Mouse (Mus musculus): ENCODE measurements around the gene Umodl1. TPM values are rescaled to one million over a fixed set of nuclear protein-coding genes. Genes with fewer than 3 reads are reported as not detected.

Umodl1 gene
- polyA plus RNA-seq, 1 experiment from 2014 or later = 0.10 TPM

GRCm38 (mm10) chr17:30935301-30935700, 19.1 kb upstream of the Umodl1 start:
- WGBS = 48% methylated on average over 5 of the region's 5 CpGs
- no peak overlapping the region for H3K4me3 ChIP-seq (ENCODE audit: low read depth, low read length)
- ATAC-seq = no peak
- no peak overlapping the region for H3K4me2 ChIP-seq (ENCODE audit: low read length)
- H3K27ac ChIP-seq (ENCODE audit: low read length) = no peak overlapping the region
- no peaks in the 10 kb centered on the region for H3K36me3 ChIP-seq (ENCODE audit: control insufficient read depth, insufficient read depth, low read length)
- no peaks in the 10 kb centered on the region for H3K4me1 ChIP-seq (ENCODE audit: control insufficient read depth, insufficient read depth, low read length)
- no peak overlapping the region for H3K9ac ChIP-seq (ENCODE audit: low read depth, low read length)
- no peaks in the 10 kb centered on the region for H3K27me3 ChIP-seq (ENCODE audit: control insufficient read depth, insufficient read depth, low read depth, low read length)
- no peaks in the 10 kb centered on the region for H3K9me3 ChIP-seq (replicated peaks; ENCODE audit: control insufficient read depth, low read length, poor library complexity, severe bottlenecking)

GRCm38 (mm10) chr17:30938554-30938953, 15.9 kb upstream of the Umodl1 start:
- no peak overlapping the region for H3K4me2 ChIP-seq (ENCODE audit: low read length)
- H3K4me3 ChIP-seq (ENCODE audit: low read depth, low read length) = no peak overlapping the region
- H3K36me3 ChIP-seq (ENCODE audit: control insufficient read depth, insufficient read depth, low read length) = no peaks in the 10 kb centered on the region
- H3K27me3 ChIP-seq (ENCODE audit: control insufficient read depth, insufficient read depth, low read depth, low read length) = no peaks in the 10 kb centered on the region
- no peak for ATAC-seq
- WGBS = 55% methylated on average over 9 of the region's 9 CpGs
- H3K4me1 ChIP-seq (ENCODE audit: control insufficient read depth, insufficient read depth, low read length) = no peaks in the 10 kb centered on the region
- H3K27ac ChIP-seq (ENCODE audit: low read length) = no peak overlapping the region
- no peaks in the 10 kb centered on the region for H3K9me3 ChIP-seq (replicated peaks; ENCODE audit: control insufficient read depth, low read length, poor library complexity, severe bottlenecking)
- H3K9ac ChIP-seq (ENCODE audit: low read depth, low read length) = no peak overlapping the region

- H3K27me3 ChIP-seq (ENCODE audit: control insufficient read depth, insufficient read depth, low read depth, low read length) = no peaks in the 10 kb centered on the region
- ATAC-seq = no peak
- H3K4me1 ChIP-seq (ENCODE audit: control insufficient read depth, insufficient read depth, low read length) = no peaks in the 10 kb centered on the region; the same call in 1 of the 2 replicates
- no peak overlapping the region for H3K4me3 ChIP-seq (ENCODE audit: low read depth, low read length)
- no peak overlapping the region for H3K27ac ChIP-seq (ENCODE audit: low read length)
- no peaks in the 10 kb centered on the region for H3K9me3 ChIP-seq (replicated peaks; ENCODE audit: control insufficient read depth, low read length, poor library complexity, severe bottlenecking)
- 67% methylated on average over 1 of the region's 1 CpGs for WGBS
- no peak overlapping the region for H3K4me2 ChIP-seq (ENCODE audit: low read length)
- H3K9ac ChIP-seq (ENCODE audit: low read depth, low read length) = no peak overlapping the region
- H3K36me3 ChIP-seq (ENCODE audit: control insufficient read depth, insufficient read depth, low read length) = no peaks in the 10 kb centered on the region
These were observed 6.1 kb upstream of the Umodl1 start for GRCm38 (mm10) chr17:30948382-30948781.

GRCm38 (mm10) chr17:30950780-30951179, 3.7 kb upstream of the Umodl1 start:
- Histone ChIP-seq H3K4me2 (ENCODE audit: low read length) (no peak overlapping the region), H3K4me3 (ENCODE audit: low read depth, low read length) (no peak overlapping the region), H3K36me3 (ENCODE audit: control insufficient read depth, insufficient read depth, low read length) (no peaks in the 10 kb centered on the region), H3K9me3 (replicated peaks; ENCODE audit: control insufficient read depth, low read length, poor library complexity, severe bottlenecking) (no peaks in the 10 kb centered on the region), H3K4me1 (ENCODE audit: control insufficient read depth, insufficient read depth, low read length) (no peaks in the 10 kb centered on the region; the same call in 1 of the 2 replicates), H3K27ac (ENCODE audit: low read length) (no peak overlapping the region), H3K27me3 (ENCODE audit: control insufficient read depth, insufficient read depth, low read depth, low read length) (no peaks in the 10 kb centered on the region), H3K9ac (ENCODE audit: low read depth, low read length) (no peak overlapping the region)
- no peak for ATAC-seq
- WGBS = 7% methylated on average over 7 of the region's 7 CpGs

GRCm38 (mm10) chr17:30951600-30951999, 2.8 kb upstream of the Umodl1 start:
- 57% methylated on average over 8 of the region's 8 CpGs for WGBS
- H3K9ac ChIP-seq (ENCODE audit: low read depth, low read length) = no peak overlapping the region

GRCm38 (mm10) chr17:30961936-30962592, 7.6 kb downstream of the Umodl1 start:
- Histone ChIP-seq H3K4me3 (ENCODE audit: low read depth, low read length) (no peak overlapping the region), H3K27me3 (ENCODE audit: control insufficient read depth, insufficient read depth, low read depth, low read length) (no peaks in the 10 kb centered on the region), H3K36me3 (ENCODE audit: control insufficient read depth, insufficient read depth, low read length) (no peaks in the 10 kb centered on the region), H3K9me3 (replicated peaks; ENCODE audit: control insufficient read depth, low read length, poor library complexity, severe bottlenecking) (no peaks in the 10 kb centered on the region), H3K4me2 (ENCODE audit: low read length) (no peak overlapping the region), H3K27ac (ENCODE audit: low read length) (no peak overlapping the region), H3K9ac (ENCODE audit: low read depth, low read length) (no peak overlapping the region), H3K4me1 (ENCODE audit: control insufficient read depth, insufficient read depth, low read length) (no peaks in the 10 kb centered on the region)
- WGBS = 79% methylated on average over 7 of the region's 7 CpGs
- ATAC-seq = no peak

More at GRCm38 (mm10) chr17:30951600-30951999, 2.8 kb upstream of the Umodl1 start:
- H3K4me3 ChIP-seq (ENCODE audit: low read depth, low read length) = no peak overlapping the region
- no peak for ATAC-seq
- H3K36me3 ChIP-seq (ENCODE audit: control insufficient read depth, insufficient read depth, low read length) = no peaks in the 10 kb centered on the region
- no peak overlapping the region for H3K4me2 ChIP-seq (ENCODE audit: low read length)
- no peaks in the 10 kb centered on the region for H3K4me1 ChIP-seq (ENCODE audit: control insufficient read depth, insufficient read depth, low read length)
- no peaks in the 10 kb centered on the region for H3K9me3 ChIP-seq (replicated peaks; ENCODE audit: control insufficient read depth, low read length, poor library complexity, severe bottlenecking)
- H3K27ac ChIP-seq (ENCODE audit: low read length) = no peak overlapping the region
- H3K27me3 ChIP-seq (ENCODE audit: control insufficient read depth, insufficient read depth, low read depth, low read length) = no peaks in the 10 kb centered on the region

GRCm38 (mm10) chr17:30962880-30963279, 8.4 kb downstream of the Umodl1 start:
- 38% methylated on average over 2 of the region's 2 CpGs for WGBS
- Histone ChIP-seq H3K36me3 (ENCODE audit: control insufficient read depth, insufficient read depth, low read length) (no peaks in the 10 kb centered on the region), H3K9ac (ENCODE audit: low read depth, low read length) (no peak overlapping the region), H3K9me3 (replicated peaks; ENCODE audit: control insufficient read depth, low read length, poor library complexity, severe bottlenecking) (no peaks in the 10 kb centered on the region), H3K27ac (ENCODE audit: low read length) (no peak overlapping the region), H3K4me2 (ENCODE audit: low read length) (no peak overlapping the region), H3K4me1 (ENCODE audit: control insufficient read depth, insufficient read depth, low read length) (no peaks in the 10 kb centered on the region), H3K27me3 (ENCODE audit: control insufficient read depth, insufficient read depth, low read depth, low read length) (no peaks in the 10 kb centered on the region), H3K4me3 (ENCODE audit: low read depth, low read length) (no peak overlapping the region)
- no peak for ATAC-seq

- Histone ChIP-seq H3K9ac (ENCODE audit: low read depth, low read length) (no peak overlapping the region), H3K27ac (ENCODE audit: low read length) (no peak overlapping the region), H3K9me3 (replicated peaks; ENCODE audit: control insufficient read depth, low read length, poor library complexity, severe bottlenecking) (no peaks in the 10 kb centered on the region), H3K4me3 (ENCODE audit: low read depth, low read length) (no peak overlapping the region), H3K4me1 (ENCODE audit: control insufficient read depth, insufficient read depth, low read length) (no peaks in the 10 kb centered on the region; the same call in 1 of the 2 replicates), H3K27me3 (ENCODE audit: control insufficient read depth, insufficient read depth, low read depth, low read length) (no peaks in the 10 kb centered on the region), H3K36me3 (ENCODE audit: control insufficient read depth, insufficient read depth, low read length) (no peaks in the 10 kb centered on the region), H3K4me2 (ENCODE audit: low read length) (no peak overlapping the region)
- no peak for ATAC-seq
- WGBS = 58% methylated on average over 4 of the region's 4 CpGs
These were observed 15.5 kb downstream of the Umodl1 start for GRCm38 (mm10) chr17:30969983-30970382.

GRCm38 (mm10) chr17:30971877-30972276, 17.4 kb downstream of the Umodl1 start:
- no peak for ATAC-seq
- H3K4me1 ChIP-seq (ENCODE audit: control insufficient read depth, insufficient read depth, low read length) = no peaks in the 10 kb centered on the region; the same call in 1 of the 2 replicates
- H3K4me3 ChIP-seq (ENCODE audit: low read depth, low read length) = no peak overlapping the region
- H3K27me3 ChIP-seq (ENCODE audit: control insufficient read depth, insufficient read depth, low read depth, low read length) = no peaks in the 10 kb centered on the region
- H3K9ac ChIP-seq (ENCODE audit: low read depth, low read length) = no peak overlapping the region
- H3K4me2 ChIP-seq (ENCODE audit: low read length) = no peak overlapping the region
- 85% methylated on average over 7 of the region's 7 CpGs for WGBS
- no peak overlapping the region for H3K27ac ChIP-seq (ENCODE audit: low read length)
- H3K9me3 ChIP-seq (replicated peaks; ENCODE audit: control insufficient read depth, low read length, poor library complexity, severe bottlenecking) = no peaks in the 10 kb centered on the region
- H3K36me3 ChIP-seq (ENCODE audit: control insufficient read depth, insufficient read depth, low read length) = no peaks in the 10 kb centered on the region
